Mouse (Mus musculus): ENCODE data around the gene Eed.
A peak's percentile ranks its signal among the peaks of the same experiment; 100 is the strongest.

The Eed gene

GRCm38 (mm10) chr7:89980133-89980484 is 674 bp downstream of the Eed start:
- no peak for DNase-seq (ENCODE audit: low spot score)

- no peak for DNase-seq (ENCODE audit: low spot score)
Measured at GRCm38 (mm10) chr7:89979432-89980130, 1.2 kb downstream of the Eed start.

GRCm38 (mm10) chr7:89976796-89977195 is 4.0 kb downstream of the Eed start:
- no peak for DNase-seq (ENCODE audit: low spot score)

- no peak for DNase-seq (ENCODE audit: low spot score)
Measured at GRCm38 (mm10) chr7:89975571-89975970, 5.2 kb downstream of the Eed start.

- no peak for DNase-seq (ENCODE audit: low spot score)
Measured at GRCm38 (mm10) chr7:89967235-89967634, 13.5 kb downstream of the Eed start.

GRCm38 (mm10) chr7:89966771-89967170 is 14.0 kb downstream of the Eed start:
- DNase-seq (ENCODE audit: low spot score) = no peak

- DNase-seq (ENCODE audit: low spot score) = no peak
Measured at GRCm38 (mm10) chr7:89963135-89963534, 17.6 kb downstream of the Eed start.

- no peak for DNase-seq (ENCODE audit: low spot score)
Measured at GRCm38 (mm10) chr7:89957300-89957699, 23.5 kb downstream of the Eed start.

GRCm38 (mm10) chr7:89954261-89954660 is 26.5 kb downstream of the Eed start:
- no peak for DNase-seq (ENCODE audit: low spot score)

- DNase-seq (ENCODE audit: low spot score) = no peak
Measured at GRCm38 (mm10) chr7:89949403-89949802, 31.4 kb downstream of the Eed start.

- DNase-seq (ENCODE audit: low spot score) = no peak
Measured at GRCm38 (mm10) chr7:89948026-89948425, 32.8 kb downstream of the Eed start.

GRCm38 (mm10) chr7:89940571-89941463 is 40.0 kb downstream of the Eed start, which contains the start of gene Hikeshi:
Gene Hikeshi, minus strand, starts transcription at chr7:89941204.
- DNase-seq (ENCODE audit: low spot score) = peak; percentile 83

- no peak for DNase-seq (ENCODE audit: low spot score)
Measured at GRCm38 (mm10) chr7:89939497-89940353, 41.1 kb downstream of the Eed start.

- DNase-seq (ENCODE audit: low spot score) = no peak
Measured at GRCm38 (mm10) chr7:89923441-89924180, 57.2 kb downstream of the Eed start.

- DNase-seq (ENCODE audit: low spot score) = no peak
Measured at GRCm38 (mm10) chr7:89917776-89918175, 63.0 kb downstream of the Eed start.

- DNase-seq (ENCODE audit: low spot score) = no peak
Measured at GRCm38 (mm10) chr7:89916711-89917110, 64.1 kb downstream of the Eed start.

- DNase-seq (ENCODE audit: low spot score) = no peak
Measured at GRCm38 (mm10) chr7:89913432-89914158, 67.2 kb downstream of the Eed start.

- no peak for DNase-seq (ENCODE audit: low spot score)
Measured at GRCm38 (mm10) chr7:89912356-89912755, 68.4 kb downstream of the Eed start.

GRCm38 (mm10) chr7:89909711-89910110 is 71.1 kb downstream of the Eed start:
- DNase-seq (ENCODE audit: low spot score) = no peak

GRCm38 (mm10) chr7:89908899-89909621 is 71.7 kb downstream of the Eed start:
- DNase-seq (ENCODE audit: low spot score) = no peak
